In genomic region chr9:21081127-21081526, GRCm38 (mm10) we compare ENCODE assay signal across 22 mouse cellular contexts. TPM values are rescaled to one million over a fixed set of nuclear protein-coding genes. Genes with fewer than 3 reads are reported as not detected.
"Had no signal": no experiment of that assay in that cellular context is flagged by ENCODE, and none has a peak within 500 bp of the region (broad histone marks: within the 10 kb centered on the region; RNA-seq: fewer than 3 reads in every experiment).

No protein-coding gene starts in this region.

- DNase-seq: kidney, adult 9 months; kidney, postnatal 14 days; kidney, postnatal 4 days; layer of hippocampus, adult 9-11 months; layer of hippocampus, postnatal 36 days; left cerebral cortex, postnatal 4 days; liver, postnatal 0 days; lung, embryonic 14.5 days; midbrain, embryonic 14.5 days; thymus, adult 2 months; thymus, postnatal 14 days; thymus, postnatal 4 days had no signal

- H3K4me1 ChIP-seq: limb, embryonic 12.5 days; limb, embryonic 15.5 days had no signal

- H3K27ac ChIP-seq: left cerebral cortex, adult 2 months; limb, embryonic 12.5 days; limb, embryonic 15.5 days; liver, embryonic 14.5 days; macrophage; stomach, postnatal 0 days had no signal

- ATAC-seq: liver, postnatal 0 days; lung, postnatal 0 days had no signal

- H3K4me3 ChIP-seq: left cerebral cortex, adult 2 months; limb, embryonic 12.5 days; limb, embryonic 15.5 days had no signal

- H3K27me3 ChIP-seq: limb, embryonic 12.5 days; limb, embryonic 15.5 days had no signal

- H3K9me3 ChIP-seq: limb, embryonic 12.5 days; limb, embryonic 15.5 days had no signal

RNA-seq across cellular contexts. Expression of gene Gm49373, which starts 8.2 kb away (rescaled TPM):
- total RNA-seq: megakaryocyte-erythroid progenitor cell, adult 5-6 weeks had no signal
- polyA plus RNA-seq: macrophage had no signal

RNA-seq across cellular contexts. Expression of gene Zglp1, which starts 14.2 kb away (rescaled TPM):
- total RNA-seq: layer of hippocampus, adult 18-20 months; layer of hippocampus, postnatal 36 days; left cerebral cortex, postnatal 4 days had no signal
- polyA plus RNA-seq: limb, embryonic 15.5 days; lung, embryonic 14.5 days; lung, postnatal 0 days; macrophage; midbrain, postnatal 0 days; stomach, postnatal 0 days had no signal
